In the genomic region with DNA sequence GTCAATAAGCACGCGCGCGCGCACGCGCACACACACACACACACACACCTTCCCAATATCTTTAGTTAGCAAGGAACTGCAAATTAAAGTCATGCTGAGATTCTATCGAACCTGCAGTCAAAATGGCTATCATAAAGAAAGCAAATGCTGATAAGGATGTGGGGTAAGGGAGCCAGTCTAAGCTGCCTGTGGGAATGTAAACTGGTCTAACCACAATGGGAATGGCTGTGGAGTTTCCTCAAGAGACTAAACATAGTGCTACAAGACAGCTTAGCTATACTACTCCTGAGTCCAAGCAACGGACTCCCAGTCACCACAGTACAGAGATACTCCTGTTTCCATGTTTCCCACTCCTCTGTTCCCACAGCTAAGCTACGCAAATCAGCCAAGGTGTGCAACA, we compare ENCODE assay signal across 22 mouse cellular contexts. TPM values are rescaled to one million over a fixed set of nuclear protein-coding genes. Genes with fewer than 3 reads are reported as not detected.
"Had no signal": no experiment of that assay in that cellular context is flagged by ENCODE, and none has a peak within 500 bp of the region (broad histone marks: within the 10 kb centered on the region; RNA-seq: fewer than 3 reads in every experiment).

No protein-coding gene starts in this region.

- H3K36me3 ChIP-seq: midbrain, embryonic 10.5 days; midbrain, embryonic 12.5 days; neural tube, embryonic 13.5 days; neural tube, embryonic 15.5 days had no signal

- H3K9me3 ChIP-seq: midbrain, embryonic 10.5 days; midbrain, embryonic 12.5 days; neural tube, embryonic 13.5 days; neural tube, embryonic 15.5 days had no signal

- H3K4me3 ChIP-seq: midbrain, embryonic 10.5 days; midbrain, embryonic 12.5 days; myocyte; neural tube, embryonic 13.5 days; neural tube, embryonic 15.5 days had no signal

- H3K27ac ChIP-seq: midbrain, embryonic 10.5 days; midbrain, embryonic 12.5 days; neural tube, embryonic 13.5 days; neural tube, embryonic 15.5 days had no signal

- ATAC-seq: midbrain, embryonic 16.5 days had no signal

- H3K27me3 ChIP-seq: midbrain, embryonic 12.5 days; neural tube, embryonic 13.5 days; neural tube, embryonic 15.5 days had no signal

- H3K4me2 ChIP-seq: lung, embryonic 14.5 days; midbrain, embryonic 12.5 days; neural tube, embryonic 13.5 days; neural tube, embryonic 15.5 days had no signal

- H3K9ac ChIP-seq: lung, embryonic 14.5 days; midbrain, embryonic 12.5 days; neural tube, embryonic 13.5 days; neural tube, embryonic 15.5 days had no signal

- H3K4me1 ChIP-seq: midbrain, embryonic 12.5 days; neural tube, embryonic 15.5 days had no signal

- DNase-seq: lung, adult 18-20 months; lung, embryonic 14.5 days; lung, postnatal 10 days; lung, postnatal 4 days; midbrain, embryonic 14.5 days; retina, postnatal 1 day; right cerebral cortex, adult 18-20 months; right cerebral cortex, postnatal 25 days; right cerebral cortex, postnatal 4 days; spleen, adult 18-20 months; thymus, adult 2 months; thymus, postnatal 25 days; thymus, postnatal 4 days had no signal

RNA-seq across cellular contexts. Expression of a gene that starts 28.8 kb away (rescaled TPM):
- polyA plus RNA-seq: liver, embryonic 16.5 days; midbrain, embryonic 10.5 days; myocyte; neural tube, embryonic 11.5 days; small intestine, adult 2 months had no signal
